Mouse (Mus musculus): Measurements from ENCODE around the gene Slc12a3.

Gene Slc12a3

GRCm38 (mm10) chr8:94408443-94409080, 79.6 kb downstream of the Slc12a3 start:
- no peak for DNase-seq (ENCODE audit: low spot score)

DNA sequence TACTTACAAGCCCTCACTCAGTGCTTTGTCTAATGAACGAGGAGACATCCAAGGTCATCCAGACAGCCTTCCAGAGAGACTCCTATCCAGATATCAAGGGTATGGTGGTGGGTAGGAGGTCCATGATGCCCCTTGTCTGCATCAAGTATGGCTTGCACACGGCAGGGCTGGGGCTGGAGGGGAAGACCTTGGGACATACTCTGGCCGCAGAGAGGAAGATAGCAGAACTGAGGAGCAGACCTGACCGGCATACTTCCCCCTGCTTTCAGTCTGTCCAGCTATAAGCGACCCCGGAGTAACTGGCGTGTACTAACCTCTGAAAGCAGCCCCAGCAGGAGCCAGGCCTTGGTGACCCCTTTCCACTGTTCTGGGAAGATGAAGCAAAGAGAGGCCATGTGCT, 80.5 kb downstream of the Slc12a3 start:
- no peak for DNase-seq (ENCODE audit: low spot score)

- DNase-seq (ENCODE audit: low spot score), result no peak
These were observed 83.5 kb downstream of the Slc12a3 start for GRCm38 (mm10) chr8:94412518-94412917.

DNA sequence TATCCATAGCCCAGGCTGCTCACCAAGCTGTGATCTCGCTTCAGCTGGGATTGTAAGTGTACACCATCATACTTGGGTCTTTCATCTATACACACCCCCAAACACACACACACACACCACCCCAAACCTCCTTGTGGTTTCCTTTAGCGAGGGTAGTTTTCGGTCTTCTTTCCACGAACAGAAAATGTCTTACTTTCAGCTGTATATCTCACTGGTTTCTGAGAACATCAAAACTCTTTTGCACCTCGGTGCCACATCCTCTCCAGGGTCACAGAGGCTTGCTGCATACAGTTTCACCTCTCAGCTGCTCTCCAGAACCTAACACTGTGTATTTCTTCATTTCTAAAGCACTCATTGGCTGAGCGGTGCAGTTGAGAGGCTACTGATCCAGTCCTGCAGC, 84.5 kb downstream of the Slc12a3 start:
- no peak for DNase-seq (ENCODE audit: low spot score)

DNA sequence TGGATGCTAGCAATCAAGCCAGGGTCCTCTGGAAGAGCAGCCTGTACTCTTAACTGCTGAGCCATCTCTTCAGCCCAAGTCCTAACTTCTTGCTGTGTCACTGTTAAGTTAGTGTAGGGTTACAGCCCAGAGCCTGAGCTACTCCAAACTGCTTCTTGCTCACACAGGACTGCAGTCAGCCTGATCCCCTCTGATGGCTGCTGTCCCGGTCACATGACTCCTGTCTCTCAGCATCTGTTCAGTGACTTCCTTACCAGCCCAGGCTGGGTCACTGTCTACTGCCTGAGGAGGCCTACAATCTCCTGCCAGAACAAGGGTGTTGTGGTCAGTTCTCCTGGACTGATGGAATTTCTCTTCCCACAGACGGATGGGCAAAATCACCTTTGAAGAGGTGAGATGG, 86.2 kb downstream of the Slc12a3 start:
- no peak for DNase-seq (ENCODE audit: low spot score)
